Mouse (Mus musculus) midbrain, embryonic 15.5 days (tissue): Measurements from ENCODE around the gene Ist1. TPM values are rescaled to one million over a fixed set of nuclear protein-coding genes. Genes with fewer than 3 reads are reported as not detected.
A peak's percentile ranks its signal among the peaks of the same experiment; 100 is the strongest.

Source experiments
- ATAC-seq: fragments of 200-750 bp; cut with Nextera tagmentation; replicated peaks from 2 replicates; pipeline ENCODE4 v1.8.0; 2017; ENCODE audit warnings: moderate TSS enrichment
- H3K27ac ChIP-seq: fragments of 300-500 bp; sonication (generic); 2 replicates; pipeline ENCODE4 v1.5.1; 2015; ENCODE audit warnings: mild to moderate bottlenecking, inconsistent platforms
- H3K27me3 ChIP-seq: fragments of 300-500 bp; sonication (generic); replicated peaks from 2 replicates; pipeline ENCODE4 v1.6.1; 2015; ENCODE audit warnings: inconsistent platforms
- H3K36me3 ChIP-seq: fragments of 300-500 bp; sonication (generic); replicated peaks from 2 replicates; pipeline ENCODE4 v1.6.1; 2015; ENCODE audit warnings: inconsistent platforms
- H3K4me1 ChIP-seq: fragments of 300-500 bp; sonication (generic); 2 replicates; pipeline ENCODE4 v1.6.1; 2015; ENCODE audit warnings: inconsistent platforms
- H3K4me2 ChIP-seq: fragments of 300-500 bp; sonication (generic); 2 replicates; pipeline ENCODE4 v1.6.1; 2015; ENCODE audit warnings: inconsistent platforms, mild to moderate bottlenecking, moderate library complexity
- H3K4me3 ChIP-seq: fragments of 300-500 bp; sonication (generic); 2 replicates; pipeline ENCODE4 v1.5.1; 2015; ENCODE audit warnings: mild to moderate bottlenecking, inconsistent platforms
- H3K9ac ChIP-seq: fragments of 300-500 bp; sonication (generic); 2 replicates; pipeline ENCODE4 v1.6.1; 2015; ENCODE audit warnings: mild to moderate bottlenecking, inconsistent platforms
- H3K9me3 ChIP-seq: fragments of 300-500 bp; sonication (generic); 2 replicates; pipeline ENCODE4 v1.6.1; 2016; ENCODE audit warnings: inconsistent platforms
- WGBS: fragments of 180-500 bp; shearing (Covaris S2); methylation state at CpG from one replicate; pipeline ENCODE4 v1.1.7; 2015; ENCODE audit warnings: mixed read lengths; 5-methylcytosine and 5-hydroxymethylcytosine counted together
- polyA plus RNA-seq: library from polyadenylated mRNA; unstranded; fragments of >200 nt; fragmentation: Nextera tagmentation; extraction: Ambion mirVana; gene quantifications from 2 replicates; pipeline ENCODE4 v1.2.1, GENCODE M21; 2015

The Ist1 gene
- polyA plus RNA-seq, 1 experiment from 2014 or later: 166 TPM

- H3K27me3 ChIP-seq: no peaks in the 10 kb centered on the region
- peaks cover 26% of the 10 kb centered on the region; the same call in 1 of the 2 replicates for H3K36me3 ChIP-seq
- peak overlapping the region; percentile 84 for H3K4me2 ChIP-seq
- peak overlapping the region; percentile 98 for H3K27ac ChIP-seq
- no peaks in the 10 kb centered on the region for H3K9me3 ChIP-seq
- under 1% methylated on average over 30 of the region's 30 CpGs for WGBS
- H3K4me1 ChIP-seq: peaks cover 38% of the 10 kb centered on the region
- peak overlapping the region; percentile 99 for H3K9ac ChIP-seq
- peak overlapping the region; percentile 90 for H3K4me3 ChIP-seq
- peak; percentile 62 for ATAC-seq
These were observed 13.2 kb upstream of the Ist1 start for GRCm38 (mm10) chr8:109706076-109706873.

- Histone ChIP-seq H3K27me3 (no peaks in the 10 kb centered on the region), H3K4me1 (peaks cover 35% of the 10 kb centered on the region), H3K4me3 (peak within 1 kb of the TSS; percentile 90), H3K9ac (peak within 1 kb of the TSS; percentile 99), H3K27ac (peak within 1 kb of the TSS; percentile 98), H3K36me3 (peaks cover 20% of the 10 kb centered on the region; the same call in 1 of the 2 replicates), H3K4me2 (peak within 1 kb of the TSS; percentile 84), H3K9me3 (no peaks in the 10 kb centered on the region)
- WGBS: under 1% methylated on average over 56 of the region's 100 CpGs
- ATAC-seq: peak; percentile 88
These were observed 12.4 kb upstream of the Ist1 start, which contains the start of gene Zfp821 for GRCm38 (mm10) chr8:109705320-109706075. Zfp821 (plus strand) TSS chr8:109705546.

GRCm38 (mm10) chr8:109704565-109705319 is 11.7 kb upstream of the Ist1 start:
- Histone ChIP-seq H3K27ac (peak overlapping the region; percentile 98), H3K36me3 (peaks cover 12% of the 10 kb centered on the region; the same call in 1 of the 2 replicates), H3K4me1 (peaks cover 33% of the 10 kb centered on the region), H3K4me3 (peak overlapping the region; percentile 90), H3K9me3 (no peaks in the 10 kb centered on the region), H3K9ac (peak overlapping the region; percentile 36), H3K27me3 (no peaks in the 10 kb centered on the region), H3K4me2 (peak overlapping the region; percentile 84)
- ATAC-seq: peak; percentile 31
- WGBS: 12% methylated on average over 24 of the region's 24 CpGs

GRCm38 (mm10) chr8:109698477-109698876 is 5.4 kb upstream of the Ist1 start:
- Histone ChIP-seq H3K4me1 (peaks cover 8% of the 10 kb centered on the region), H3K36me3 (no peaks in the 10 kb centered on the region), H3K9ac (no peak overlapping the region), H3K27ac (no peak overlapping the region), H3K9me3 (no peaks in the 10 kb centered on the region), H3K27me3 (no peaks in the 10 kb centered on the region), H3K4me2 (no peak overlapping the region), H3K4me3 (no peak overlapping the region)
- 80% methylated on average over 3 of the region's 3 CpGs for WGBS
- ATAC-seq: no peak

GRCm38 (mm10) chr8:109697754-109698153 is 4.7 kb upstream of the Ist1 start:
- Histone ChIP-seq H3K9me3 (no peaks in the 10 kb centered on the region), H3K9ac (no peak overlapping the region), H3K27ac (no peak overlapping the region), H3K4me3 (no peak overlapping the region), H3K4me2 (no peak overlapping the region), H3K27me3 (no peaks in the 10 kb centered on the region), H3K4me1 (peaks cover 8% of the 10 kb centered on the region), H3K36me3 (no peaks in the 10 kb centered on the region)
- WGBS: 82% methylated on average over 1 of the region's 1 CpGs
- ATAC-seq: no peak

GRCm38 (mm10) chr8:109694154-109694553 is 1.1 kb upstream of the Ist1 start:
- H3K4me2 ChIP-seq: peak overlapping the region; percentile 74
- 62% methylated on average over 6 of the region's 6 CpGs for WGBS
- no peak for ATAC-seq
- peaks cover 26% of the 10 kb centered on the region for H3K4me1 ChIP-seq
- peak overlapping the region; percentile 92; the same call in 1 of the 2 replicates for H3K4me3 ChIP-seq
- H3K9ac ChIP-seq: no peak overlapping the region
- H3K27me3 ChIP-seq: no peaks in the 10 kb centered on the region
- H3K9me3 ChIP-seq: no peaks in the 10 kb centered on the region
- no peaks in the 10 kb centered on the region for H3K36me3 ChIP-seq
- H3K27ac ChIP-seq: no peak overlapping the region

- H3K9ac ChIP-seq: peak overlapping the region; percentile 95
- H3K36me3 ChIP-seq: no peaks in the 10 kb centered on the region
- H3K4me2 ChIP-seq: peak overlapping the region; percentile 84
- WGBS: under 1% methylated on average over 38 of the region's 38 CpGs
- ATAC-seq: peak; percentile 83
- peaks cover 26% of the 10 kb centered on the region for H3K4me1 ChIP-seq
- no peaks in the 10 kb centered on the region for H3K27me3 ChIP-seq
- H3K4me3 ChIP-seq: peak overlapping the region; percentile 92
- H3K9me3 ChIP-seq: no peaks in the 10 kb centered on the region
- peak overlapping the region; percentile 87 for H3K27ac ChIP-seq
These were observed 466 bp downstream of the Ist1 start for GRCm38 (mm10) chr8:109692443-109693145.

GRCm38 (mm10) chr8:109691769-109692168 is 1.3 kb downstream of the Ist1 start:
- H3K27ac ChIP-seq: peak overlapping the region; percentile 25; the same call in 1 of the 2 replicates
- no peak for ATAC-seq
- H3K4me3 ChIP-seq: peak overlapping the region; percentile 92
- 51% methylated on average over 5 of the region's 5 CpGs for WGBS
- peak overlapping the region; percentile 95 for H3K9ac ChIP-seq
- H3K36me3 ChIP-seq: no peaks in the 10 kb centered on the region
- H3K27me3 ChIP-seq: no peaks in the 10 kb centered on the region
- H3K9me3 ChIP-seq: no peaks in the 10 kb centered on the region
- peak overlapping the region; percentile 84 for H3K4me2 ChIP-seq
- peaks cover 26% of the 10 kb centered on the region for H3K4me1 ChIP-seq

- no peaks in the 10 kb centered on the region for H3K9me3 ChIP-seq
- peaks cover 6% of the 10 kb centered on the region for H3K36me3 ChIP-seq
- no peak overlapping the region for H3K4me2 ChIP-seq
- no peak overlapping the region for H3K4me3 ChIP-seq
- H3K4me1 ChIP-seq: peaks cover 23% of the 10 kb centered on the region
- H3K9ac ChIP-seq: no peak overlapping the region
- no peak overlapping the region for H3K27ac ChIP-seq
- WGBS: 91% methylated on average over 5 of the region's 5 CpGs
- H3K27me3 ChIP-seq: no peaks in the 10 kb centered on the region
- ATAC-seq: no peak
These were observed 5.8 kb downstream of the Ist1 start for GRCm38 (mm10) chr8:109687248-109687647.

GRCm38 (mm10) chr8:109682120-109682519 is 10.9 kb downstream of the Ist1 start:
- Histone ChIP-seq H3K9me3 (no peaks in the 10 kb centered on the region), H3K27ac (no peak overlapping the region), H3K4me3 (no peak overlapping the region), H3K27me3 (no peaks in the 10 kb centered on the region), H3K9ac (no peak overlapping the region), H3K4me2 (no peak overlapping the region), H3K4me1 (0 out of 2 replicates have a peak, but pooled peaks cover 5% of the 10 kb centered on the region), H3K36me3 (peaks cover 48% of the 10 kb centered on the region)
- no peak for ATAC-seq
- WGBS: 94% methylated on average over 5 of the region's 5 CpGs

GRCm38 (mm10) chr8:109681535-109681934 is 11.5 kb downstream of the Ist1 start:
- no peaks in the 10 kb centered on the region for H3K9me3 ChIP-seq
- no peak overlapping the region for H3K4me2 ChIP-seq
- no peak overlapping the region for H3K4me3 ChIP-seq
- H3K27ac ChIP-seq: no peak overlapping the region
- H3K36me3 ChIP-seq: peaks cover 52% of the 10 kb centered on the region
- 0 out of 2 replicates have a peak, but pooled peaks cover 5% of the 10 kb centered on the region for H3K4me1 ChIP-seq
- no peak overlapping the region for H3K9ac ChIP-seq
- ATAC-seq: no peak
- H3K27me3 ChIP-seq: no peaks in the 10 kb centered on the region
- WGBS: 84% methylated on average over 3 of the region's 3 CpGs
